Mouse (Mus musculus): ENCODE results near the gene Yif1a. TPM values are rescaled to one million over a fixed set of nuclear protein-coding genes. Genes with fewer than 3 reads are reported as not detected.

Gene Yif1a
- polyA plus RNA-seq, 1 experiment: 57.6 TPM

GRCm38 (mm10) chr19:5073028-5073427 is 15.3 kb upstream of the Yif1a start:
- Histone ChIP-seq H3K4me3 (ENCODE audit: insufficient read depth, poor library complexity, severe bottlenecking) (no peak overlapping the region), H3ac (ENCODE audit: control insufficient read depth, insufficient read length, low read depth) (no peak overlapping the region), H3K36me3 (ENCODE audit: control insufficient read depth, insufficient read depth) (no peaks in the 10 kb centered on the region), H3K79me3 (ENCODE audit: low read depth) (no peaks in the 10 kb centered on the region), H3K27me3 (ENCODE audit: control insufficient read depth, insufficient read depth, insufficient read length) (no peaks in the 10 kb centered on the region), H3K79me2 (ENCODE audit: control insufficient read depth, insufficient read depth) (no peaks in the 10 kb centered on the region)
- TF ChIP-seq FOSL1 (IDR thresholded peaks at IDR 0.05; ENCODE audit: insufficient read depth, low read length, poor library complexity, severe bottlenecking): no peak
- no peak for TF ChIP-seq MYOG (IDR thresholded peaks at IDR 0.05; ENCODE audit: control insufficient read depth, extremely low read depth, insufficient read length)
- TF ChIP-seq CTCF (IDR thresholded peaks at IDR 0.05; ENCODE audit: control insufficient read depth, insufficient read depth, insufficient read length): peak; percentile 19

- no peaks in the 10 kb centered on the region for H3K36me3 ChIP-seq (ENCODE audit: control insufficient read depth, insufficient read depth)
- no peak overlapping the region for H3ac ChIP-seq (ENCODE audit: control insufficient read depth, insufficient read length, low read depth)
- H3K4me3 ChIP-seq (ENCODE audit: insufficient read depth, poor library complexity, severe bottlenecking): no peak overlapping the region
- TF ChIP-seq MYOD1 (IDR thresholded peaks at IDR 0.05; ENCODE audit: control insufficient read depth, insufficient read length, low read depth) (no peak), USF1 (IDR thresholded peaks at IDR 0.05; ENCODE audit: low read depth) (no peak), MYOG (IDR thresholded peaks at IDR 0.05; ENCODE audit: control insufficient read depth, extremely low read depth, insufficient read length) (no peak), CTCF (IDR thresholded peaks at IDR 0.05; ENCODE audit: control insufficient read depth, insufficient read depth, insufficient read length) (no peak), CEBPB (IDR thresholded peaks at IDR 0.05; ENCODE audit: low read depth) (no peak)
- H3K79me3 ChIP-seq (ENCODE audit: low read depth): no peaks in the 10 kb centered on the region
- H3K79me2 ChIP-seq (ENCODE audit: control insufficient read depth, insufficient read depth): no peaks in the 10 kb centered on the region
- H3K27me3 ChIP-seq (ENCODE audit: control insufficient read depth, insufficient read depth, insufficient read length): no peaks in the 10 kb centered on the region
Observed at GRCm38 (mm10) chr19:5073518-5073917, 14.8 kb upstream of the Yif1a start.

- Histone ChIP-seq H3K79me3 (ENCODE audit: low read depth) (no peaks in the 10 kb centered on the region), H3K27me3 (ENCODE audit: control insufficient read depth, insufficient read depth, insufficient read length) (no peaks in the 10 kb centered on the region), H3ac (ENCODE audit: control insufficient read depth, insufficient read length, low read depth) (no peak overlapping the region), H3K79me2 (ENCODE audit: control insufficient read depth, insufficient read depth) (no peaks in the 10 kb centered on the region), H3K36me3 (ENCODE audit: control insufficient read depth, insufficient read depth) (no peaks in the 10 kb centered on the region), H3K4me3 (ENCODE audit: insufficient read depth, poor library complexity, severe bottlenecking) (no peak overlapping the region)
- TF ChIP-seq CTCF (IDR thresholded peaks at IDR 0.05; ENCODE audit: control insufficient read depth, insufficient read depth, insufficient read length): no peak
- TF ChIP-seq USF1 (IDR thresholded peaks at IDR 0.05; ENCODE audit: low read depth): peak; percentile 48
- TF ChIP-seq MAX (IDR thresholded peaks at IDR 0.05): no peak
- no peak for TF ChIP-seq FOSL1 (IDR thresholded peaks at IDR 0.05; ENCODE audit: insufficient read depth, low read length, poor library complexity, severe bottlenecking)
- TF ChIP-seq MYOG (IDR thresholded peaks at IDR 0.05; ENCODE audit: control insufficient read depth, extremely low read depth, insufficient read length): no peak
- no peak for TF ChIP-seq CEBPB (IDR thresholded peaks at IDR 0.05; ENCODE audit: low read depth)
Observed at GRCm38 (mm10) chr19:5079279-5079678, 9.1 kb upstream of the Yif1a start.

GRCm38 (mm10) chr19:5082005-5082404 is 6.3 kb upstream of the Yif1a start:
- no peak overlapping the region for H3K4me3 ChIP-seq (ENCODE audit: insufficient read depth, poor library complexity, severe bottlenecking)
- no peak for TF ChIP-seq MYOD1 (IDR thresholded peaks at IDR 0.05; ENCODE audit: control insufficient read depth, insufficient read length, low read depth)
- no peak for TF ChIP-seq MAX (IDR thresholded peaks at IDR 0.05)
- no peak for TF ChIP-seq USF1 (IDR thresholded peaks at IDR 0.05; ENCODE audit: low read depth)
- no peak for TF ChIP-seq CEBPB (IDR thresholded peaks at IDR 0.05; ENCODE audit: low read depth)
- no peak for TF ChIP-seq MYOG (IDR thresholded peaks at IDR 0.05; ENCODE audit: control insufficient read depth, extremely low read depth, insufficient read length)
- no peak for TF ChIP-seq CTCF (IDR thresholded peaks at IDR 0.05; ENCODE audit: control insufficient read depth, insufficient read depth, insufficient read length)
- TF ChIP-seq FOSL1 (IDR thresholded peaks at IDR 0.05; ENCODE audit: insufficient read depth, low read length, poor library complexity, severe bottlenecking): no peak
- no peak overlapping the region for H3ac ChIP-seq (ENCODE audit: control insufficient read depth, insufficient read length, low read depth)
- H3K79me2 ChIP-seq (ENCODE audit: control insufficient read depth, insufficient read depth): no peaks in the 10 kb centered on the region
- H3K36me3 ChIP-seq (ENCODE audit: control insufficient read depth, insufficient read depth): no peaks in the 10 kb centered on the region
- no peaks in the 10 kb centered on the region for H3K27me3 ChIP-seq (ENCODE audit: control insufficient read depth, insufficient read depth, insufficient read length)
- H3K79me3 ChIP-seq (ENCODE audit: low read depth): no peaks in the 10 kb centered on the region

GRCm38 (mm10) chr19:5082596-5082995 is 5.7 kb upstream of the Yif1a start:
- Histone ChIP-seq H3ac (ENCODE audit: control insufficient read depth, insufficient read length, low read depth) (peak overlapping the region; percentile 6), H3K4me3 (ENCODE audit: insufficient read depth, poor library complexity, severe bottlenecking) (no peak overlapping the region), H3K27me3 (ENCODE audit: control insufficient read depth, insufficient read depth, insufficient read length) (no peaks in the 10 kb centered on the region), H3K36me3 (ENCODE audit: control insufficient read depth, insufficient read depth) (no peaks in the 10 kb centered on the region), H3K79me2 (ENCODE audit: control insufficient read depth, insufficient read depth) (no peaks in the 10 kb centered on the region), H3K79me3 (ENCODE audit: low read depth) (no peaks in the 10 kb centered on the region)
- no peak for TF ChIP-seq MYOG (IDR thresholded peaks at IDR 0.05; ENCODE audit: control insufficient read depth, extremely low read depth, insufficient read length)
- TF ChIP-seq FOSL1 (IDR thresholded peaks at IDR 0.05; ENCODE audit: insufficient read depth, low read length, poor library complexity, severe bottlenecking): no peak
- TF ChIP-seq CEBPB (IDR thresholded peaks at IDR 0.05; ENCODE audit: low read depth): no peak
- no peak for TF ChIP-seq CTCF (IDR thresholded peaks at IDR 0.05; ENCODE audit: control insufficient read depth, insufficient read depth, insufficient read length)
- no peak for TF ChIP-seq MAX (IDR thresholded peaks at IDR 0.05)
- no peak for TF ChIP-seq MYOD1 (IDR thresholded peaks at IDR 0.05; ENCODE audit: control insufficient read depth, insufficient read length, low read depth)
- TF ChIP-seq USF1 (IDR thresholded peaks at IDR 0.05; ENCODE audit: low read depth): no peak

All from C2C12 (cell line).